Mouse (Mus musculus): ENCODE measurements around the gene Senp5.
"Not testable (repeated sequence)": the region's sequence is repeated elsewhere in the genome, so short reads cannot be mapped to it uniquely, and the experiment has no call there.

Senp5 gene

GRCm38 (mm10) chr16:32002509-32003477 lies at the start of gene Senp5:
Gene Senp5, minus strand, starts transcription at chr16:32003287.
- peak; percentile 94 to 97 for DNase-seq (ENCODE audit: inconsistent age in 2 of 2, low spot score in 1 of 2)

DNA sequence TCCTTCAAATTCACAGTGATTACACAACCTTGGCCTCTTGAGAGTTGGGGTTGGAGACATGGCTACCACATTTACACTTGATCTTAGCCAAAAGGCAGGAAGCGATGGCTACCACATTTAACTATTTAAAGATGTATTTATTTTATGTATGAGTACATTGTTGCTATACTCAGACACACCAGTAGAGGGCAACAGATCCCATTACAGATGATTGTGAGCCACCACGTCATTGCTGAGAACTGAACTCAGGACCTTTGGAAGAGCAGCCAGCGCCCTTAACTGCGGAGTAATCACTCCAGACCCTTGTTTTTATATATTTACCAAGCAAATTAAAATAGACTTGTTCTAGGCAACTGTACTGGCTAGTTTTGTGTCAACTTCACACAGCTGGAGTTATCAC lies 39.3 kb upstream of the Senp5 start:
- DNase-seq (ENCODE audit: inconsistent age in 2 of 2, low spot score in 1 of 2), result peak in 1 of 2 experiments; percentile 48

DNA sequence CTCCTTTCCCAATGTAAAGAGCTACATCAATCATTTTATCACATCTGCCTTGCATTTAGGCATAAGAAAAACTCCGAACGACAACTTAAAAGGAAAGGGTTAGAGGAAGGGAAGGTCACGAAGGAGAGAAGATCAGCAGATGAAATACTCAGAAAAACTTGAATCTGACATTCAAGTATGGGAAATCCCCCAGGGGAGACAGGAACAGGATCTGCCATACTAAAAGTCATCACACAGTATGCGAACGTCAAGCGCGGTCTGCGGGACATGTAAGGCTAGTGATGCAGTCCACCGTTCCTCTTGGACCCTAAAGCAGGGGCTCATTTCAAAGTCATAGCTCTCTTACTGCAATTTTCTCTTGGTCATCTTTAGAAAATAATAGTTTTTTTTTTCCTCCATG lies 16.6 kb upstream of the Senp5 start:
- DNase-seq (ENCODE audit: inconsistent age in 2 of 2, low spot score in 1 of 2), result no peak

DNA sequence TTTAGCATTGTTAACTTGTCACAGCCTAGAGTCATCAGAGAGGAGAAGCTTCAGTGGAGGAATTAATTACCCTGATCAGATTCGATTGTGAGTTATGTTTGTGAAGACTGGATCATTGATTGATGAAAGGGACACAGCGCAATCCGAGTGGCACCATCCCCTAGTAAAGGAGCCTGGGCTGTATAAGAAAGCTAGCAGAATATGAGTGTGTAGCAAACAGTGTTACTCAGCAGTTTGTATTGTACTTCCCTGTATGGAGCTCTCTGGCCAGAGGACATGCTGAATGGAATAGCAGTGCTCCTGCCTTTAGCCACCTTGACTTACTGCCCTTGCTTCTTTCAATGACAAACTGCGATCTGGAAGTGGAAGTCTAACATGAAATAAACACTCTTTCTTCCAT lies 7.2 kb upstream of the Senp5 start:
- no peak for DNase-seq (ENCODE audit: inconsistent age in 2 of 2, low spot score in 1 of 2)

DNA sequence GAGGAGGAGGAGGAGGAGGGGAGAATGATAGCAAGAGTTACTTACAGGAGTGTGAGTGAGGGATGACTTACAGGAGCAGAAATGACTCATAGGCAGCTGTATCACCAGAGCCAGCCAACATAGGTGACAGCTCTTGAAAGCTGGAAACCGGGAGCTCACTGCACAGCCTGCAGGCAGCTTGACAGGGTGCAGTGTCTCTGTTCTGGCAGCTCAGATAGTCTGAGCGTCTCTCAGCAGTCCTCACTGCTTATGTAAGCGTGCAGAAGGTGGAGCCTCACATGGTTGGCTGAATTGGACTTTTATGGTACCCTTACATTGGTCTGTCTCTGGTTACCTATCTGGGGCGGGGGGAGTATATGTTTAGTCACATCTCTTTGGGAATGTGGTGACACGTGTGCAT lies 6.8 kb upstream of the Senp5 start:
- DNase-seq (ENCODE audit: inconsistent age in 2 of 2, low spot score in 1 of 2), result peak; percentile 44 to 58

- no peak for DNase-seq (ENCODE audit: inconsistent age in 2 of 2, low spot score in 1 of 2)
Measured at GRCm38 (mm10) chr16:32008529-32009293, 5.6 kb upstream of the Senp5 start.

- DNase-seq (ENCODE audit: inconsistent age in 2 of 2, low spot score in 1 of 2), result no peak
Measured at GRCm38 (mm10) chr16:32004731-32005130, 1.6 kb upstream of the Senp5 start.

GRCm38 (mm10) chr16:31996371-31996770 lies 6.7 kb downstream of the Senp5 start:
- no peak for DNase-seq (ENCODE audit: inconsistent age in 2 of 2, low spot score in 1 of 2)

GRCm38 (mm10) chr16:31993946-31994345 lies 9.1 kb downstream of the Senp5 start:
- DNase-seq (ENCODE audit: inconsistent age in 2 of 2, low spot score in 1 of 2), result peak in 1 of 2 experiments; percentile 42

DNA sequence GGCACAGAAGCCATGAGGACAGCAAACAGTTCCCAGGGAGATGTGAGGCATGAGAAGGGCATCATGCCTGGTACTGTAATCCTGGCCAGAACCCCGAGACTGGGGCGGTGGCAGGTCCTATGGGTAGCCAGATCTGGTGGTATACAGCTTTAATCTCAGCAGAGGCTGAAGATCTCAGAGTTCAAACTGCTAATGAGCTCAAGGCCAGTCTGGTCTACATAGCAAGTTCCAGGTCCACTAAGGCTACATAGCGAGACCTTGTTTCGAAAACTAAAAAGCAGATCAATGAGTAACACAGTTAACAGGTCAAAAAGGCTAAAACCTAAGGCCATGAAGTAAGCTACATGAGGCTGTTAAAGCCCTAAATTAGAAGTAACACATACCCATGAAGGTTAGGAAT lies 9.9 kb downstream of the Senp5 start:
- DNase-seq (ENCODE audit: inconsistent age in 2 of 2, low spot score in 1 of 2), result peak in 1 of 2 experiments; percentile 59

DNA sequence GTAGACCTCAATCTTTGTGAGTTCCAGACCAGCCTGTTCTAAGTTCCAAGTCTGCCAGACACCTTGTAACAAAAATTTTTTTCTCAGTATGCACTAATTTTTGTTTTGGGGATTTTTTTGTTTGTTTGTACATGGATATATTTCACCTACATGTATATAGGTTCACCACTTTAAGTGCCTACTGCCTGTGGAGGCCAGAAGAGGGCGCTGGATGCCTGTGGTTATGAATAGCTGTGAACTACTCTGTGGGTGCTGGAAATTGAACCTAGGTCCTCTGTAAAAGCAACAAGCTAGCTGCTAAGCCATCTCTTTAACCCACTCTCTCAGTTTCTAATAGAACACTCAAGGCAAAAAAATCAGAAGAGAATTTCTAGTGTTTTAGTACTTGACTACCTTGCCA lies 11.0 kb downstream of the Senp5 start:
- DNase-seq (ENCODE audit: inconsistent age in 2 of 2, low spot score in 1 of 2), result no peak

DNA sequence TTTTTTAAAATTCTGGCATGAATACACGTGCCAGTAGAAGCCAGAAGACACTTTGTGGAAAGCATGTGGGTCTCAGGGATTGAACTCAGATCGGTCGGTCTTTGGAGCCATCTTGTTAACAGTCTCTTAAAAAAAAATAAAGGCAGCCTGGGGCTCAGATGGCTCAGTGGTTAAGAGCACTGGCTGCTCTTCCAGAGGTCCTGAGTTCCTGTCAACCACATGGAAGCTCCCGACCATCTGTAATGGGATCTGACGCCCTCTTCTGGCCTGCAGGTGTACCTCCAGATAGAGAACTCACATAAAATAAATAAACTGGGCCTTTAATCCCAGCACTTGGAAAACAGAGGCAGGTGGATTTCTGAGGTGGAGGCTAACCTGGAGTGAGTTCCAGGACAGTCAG lies 22.1 kb downstream of the Senp5 start:
- no peak for DNase-seq (ENCODE audit: inconsistent age in 2 of 2, low spot score in 1 of 2)

DNA sequence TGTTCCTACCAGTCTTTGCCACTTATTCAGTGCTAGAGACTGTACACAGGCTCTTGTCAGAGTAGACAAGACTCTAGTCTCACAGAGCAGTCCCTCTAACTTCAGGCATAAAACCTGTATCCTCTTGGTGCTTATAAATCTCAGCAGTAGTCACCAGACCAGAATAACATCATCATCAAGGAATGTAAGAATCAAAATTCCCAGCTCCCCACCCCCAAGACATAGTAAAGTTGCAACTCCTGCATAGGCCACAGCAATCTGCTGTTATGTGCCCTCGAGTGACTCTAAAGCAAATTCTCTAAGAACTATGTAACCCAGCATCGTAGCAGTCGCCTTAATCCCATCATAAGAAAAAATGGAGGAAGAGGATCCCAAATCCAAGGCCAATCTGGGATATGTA lies 23.6 kb downstream of the Senp5 start:
- DNase-seq (ENCODE audit: inconsistent age in 2 of 2, low spot score in 1 of 2), result no peak

DNA sequence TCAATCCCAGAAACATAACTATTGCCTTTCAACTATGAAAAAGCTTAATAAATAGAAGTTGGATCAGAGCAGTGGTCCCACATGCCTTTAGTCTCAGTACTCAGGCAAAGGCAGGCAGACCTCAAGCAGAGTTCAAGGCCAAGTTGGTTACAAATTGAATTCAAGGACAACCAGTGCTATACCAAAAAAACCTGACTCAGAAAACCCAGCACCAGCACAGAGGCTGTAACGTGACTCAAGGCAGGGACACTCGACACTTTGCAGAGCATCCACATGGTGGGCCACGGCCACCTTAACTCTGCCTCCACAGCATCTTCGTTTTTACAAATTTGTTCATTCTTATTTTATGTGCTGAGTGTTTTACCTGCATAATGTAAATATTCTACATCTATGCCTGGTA lies 27.8 kb downstream of the Senp5 start:
- peak; percentile 48 to 51 for DNase-seq (ENCODE audit: inconsistent age in 2 of 2, low spot score in 1 of 2)

GRCm38 (mm10) chr16:31963224-31963623 lies 39.9 kb downstream of the Senp5 start:
- DNase-seq (ENCODE audit: inconsistent age in 2 of 2, low spot score in 1 of 2), result no peak

- peak; percentile 95 to 98 for DNase-seq (ENCODE audit: inconsistent age in 2 of 2, low spot score in 1 of 2)
Measured at GRCm38 (mm10) chr16:31948345-31948774, 54.7 kb downstream of the Senp5 start, which contains the start of the genes 0610012G03Rik and Ncbp2. Gene 0610012G03Rik, minus strand, starts transcription at chr16:31948494. Gene Ncbp2, plus strand, starts transcription at chr16:31948513.

DNA sequence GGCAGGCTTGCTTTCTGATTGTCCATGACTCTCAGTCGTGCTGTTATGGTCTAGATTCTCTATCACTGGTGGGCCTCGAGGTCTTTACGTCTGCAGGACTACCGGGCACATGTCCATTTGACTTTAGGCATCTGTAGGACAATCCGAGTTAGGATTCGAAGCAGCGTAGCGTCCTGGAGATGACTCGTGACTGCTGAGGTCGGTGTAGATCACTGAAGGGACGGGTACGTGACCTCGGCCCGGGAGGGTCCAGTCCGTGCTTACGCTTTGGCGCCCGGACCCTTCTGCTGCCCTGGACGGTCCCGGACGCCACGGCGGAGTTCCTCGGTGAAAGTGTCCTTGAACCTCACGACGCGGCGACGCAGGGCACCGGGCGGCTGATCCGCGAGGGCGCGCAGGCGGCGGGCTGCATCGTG lies 55.2 kb downstream of the Senp5 start:
- DNase-seq (ENCODE audit: inconsistent age in 2 of 2, low spot score in 1 of 2), result no peak

DNA sequence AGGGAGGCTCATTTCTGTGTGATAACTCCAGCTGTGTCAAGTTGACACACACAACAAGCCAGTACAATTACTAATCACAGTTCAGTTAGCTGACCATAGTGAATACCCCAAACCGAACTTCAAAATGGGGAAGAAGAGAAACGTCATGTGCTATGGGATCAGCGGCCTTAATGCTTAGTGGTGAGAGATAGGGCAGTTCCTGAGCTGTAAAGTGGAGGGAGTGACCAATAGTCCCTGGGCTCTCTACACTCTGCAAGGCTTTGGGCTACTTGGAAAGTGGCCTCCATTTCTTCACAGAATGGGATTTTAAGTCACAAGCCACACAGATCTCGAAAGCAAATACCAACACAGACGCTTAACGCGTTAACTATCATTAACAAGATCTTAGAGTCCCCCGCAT lies 55.8 kb downstream of the Senp5 start:
- DNase-seq (ENCODE audit: inconsistent age in 2 of 2, low spot score in 1 of 2), result no peak

DNA sequence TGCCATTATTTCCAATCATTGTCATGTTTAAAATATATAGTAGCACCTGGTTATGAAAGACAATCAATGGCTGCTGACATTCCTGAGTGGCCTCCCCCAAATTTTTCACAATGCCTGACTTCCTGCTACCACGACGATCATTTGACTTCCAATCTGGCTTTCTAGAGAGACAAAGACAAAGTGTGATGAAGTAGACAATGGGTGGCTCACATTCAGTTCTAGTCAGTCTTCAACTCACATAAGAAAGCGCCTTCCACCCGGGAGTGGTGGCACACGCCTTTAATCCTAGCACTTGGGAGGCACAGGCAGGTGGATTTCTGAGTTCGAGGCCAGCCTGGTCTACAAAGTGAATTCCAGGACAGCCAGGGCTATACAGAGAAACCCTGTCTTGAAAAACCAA lies 57.1 kb downstream of the Senp5 start:
- not testable (repeated sequence) for DNase-seq (ENCODE audit: inconsistent age in 2 of 2, low spot score in 1 of 2)

DNA sequence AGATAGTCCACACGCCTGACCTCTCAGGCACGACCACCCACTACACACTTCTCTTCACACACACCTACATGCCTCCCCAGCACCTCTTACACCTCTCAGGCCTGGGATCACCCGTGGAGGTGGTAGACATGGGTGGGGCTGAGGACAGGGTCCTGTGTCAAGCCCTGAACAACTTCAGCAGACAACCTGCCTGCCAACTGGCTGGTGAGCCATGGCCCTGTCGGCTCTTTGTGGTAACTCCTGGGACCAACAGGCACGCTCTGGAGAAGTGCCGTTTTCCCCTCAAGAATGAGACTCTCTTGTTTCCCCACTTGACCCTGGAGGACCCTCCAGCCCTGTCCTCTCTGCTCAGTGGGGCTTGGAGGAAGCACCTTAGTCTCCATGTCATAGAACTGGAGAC lies 57.7 kb downstream of the Senp5 start:
- DNase-seq (ENCODE audit: inconsistent age in 2 of 2, low spot score in 1 of 2), result no peak

DNA sequence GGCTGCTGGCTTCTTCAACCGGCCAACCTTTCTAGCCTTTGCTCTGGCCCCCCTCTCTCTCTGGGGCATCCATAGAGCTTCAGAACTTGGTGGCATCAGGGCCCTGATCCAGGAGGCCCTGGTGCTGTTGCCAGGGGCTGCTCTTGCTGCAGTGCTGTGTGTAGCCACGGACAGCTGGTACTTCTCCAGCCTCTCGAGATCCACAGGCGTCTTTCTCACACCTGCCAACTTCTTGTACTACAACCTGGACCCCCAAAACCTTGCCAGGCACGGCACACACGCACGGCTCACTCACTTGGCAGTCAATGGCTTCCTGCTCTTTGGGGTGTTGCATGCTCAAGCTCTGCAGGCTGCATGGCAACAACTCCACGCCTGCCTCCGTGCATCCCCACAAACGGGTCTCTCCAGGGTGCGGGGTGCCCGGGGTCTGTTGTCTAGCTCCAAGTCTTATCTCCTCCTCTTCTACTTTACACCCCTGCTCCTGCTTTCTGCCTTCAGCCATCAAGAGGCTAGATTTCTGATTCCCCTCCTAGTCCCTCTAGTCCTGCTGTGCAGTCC lies 58.3 kb downstream of the Senp5 start:
- DNase-seq (ENCODE audit: inconsistent age in 2 of 2, low spot score in 1 of 2), result no peak

All from adrenal gland, adult (tissue).